Mouse (Mus musculus) urinary bladder, postnatal 4 days (tissue): Measurements from ENCODE around the gene Sec24b.

Experiments used
- DNase-seq, 2 experiments: peaks; one replicate each; pipeline ENCODE4 v3.0.0; 2021 to 2022; ENCODE audit warnings: low spot score in 2 of 2

Gene Sec24b

DNA sequence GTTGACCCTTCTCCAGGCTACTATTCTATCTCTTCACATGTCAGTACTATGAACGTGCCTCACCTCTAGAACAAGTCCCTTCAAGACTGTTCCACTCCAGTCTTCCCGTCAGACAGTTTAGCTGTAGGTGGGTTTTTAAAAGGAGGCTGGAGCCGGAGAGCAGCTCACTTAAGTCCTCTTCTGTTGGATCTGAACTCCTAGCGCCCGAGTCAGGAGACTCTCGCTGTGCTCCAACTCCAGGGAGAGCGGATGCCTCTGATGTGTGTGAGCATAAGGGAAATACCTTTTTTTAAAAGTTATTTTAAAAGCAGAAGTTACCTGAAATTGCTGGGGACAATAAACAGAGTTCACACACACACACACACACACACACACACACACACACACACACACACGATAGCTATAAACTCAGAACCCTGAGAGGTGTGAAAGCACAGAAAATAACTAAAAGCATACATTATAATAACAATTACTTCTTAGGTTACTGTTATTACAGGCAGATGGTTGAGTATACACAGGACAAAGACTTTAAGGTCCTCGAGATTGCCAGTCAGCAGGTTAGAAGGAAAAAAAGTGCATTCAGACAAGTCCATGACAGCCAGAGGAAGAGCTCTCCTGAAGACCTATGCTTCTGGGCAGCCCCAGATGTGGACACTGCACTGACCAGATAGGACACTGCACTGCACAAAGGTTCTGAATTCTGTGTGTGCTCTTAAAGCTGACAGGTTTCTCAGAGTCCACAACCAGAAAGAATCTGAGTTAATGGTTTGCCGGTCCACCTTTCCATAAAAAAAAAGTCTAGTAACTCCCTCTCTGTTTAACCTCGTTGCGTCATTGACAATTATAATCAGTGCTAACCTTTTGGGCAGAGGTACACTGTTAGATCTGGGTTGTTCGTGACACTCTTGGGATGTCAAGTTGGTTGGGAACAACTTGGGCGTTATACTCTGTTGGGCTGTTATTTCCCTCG lies 5.7 kb downstream of the Sec24b start:
- DNase-seq: no peak

DNA sequence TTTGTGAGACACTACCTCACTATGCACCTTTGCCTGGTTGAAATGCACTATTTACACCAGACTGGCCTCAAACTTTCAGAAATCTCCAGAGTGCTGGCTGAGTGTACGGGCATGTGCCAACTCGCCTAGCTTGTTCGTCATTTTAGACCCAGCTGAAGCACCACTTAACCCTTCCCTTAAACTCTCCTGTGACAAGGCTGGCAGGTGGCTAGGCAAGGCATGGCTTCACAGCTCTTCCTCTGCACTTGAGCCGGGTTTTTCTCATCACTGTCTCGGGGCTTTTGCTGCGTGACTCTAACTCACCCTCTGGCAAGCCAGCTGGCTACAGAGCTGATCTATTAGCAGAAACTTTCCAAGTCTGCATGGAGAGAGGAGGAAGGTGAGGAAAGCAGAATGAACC lies 6.8 kb downstream of the Sec24b start:
- no peak for DNase-seq

GRCm38 (mm10) chr3:130053340-130054066 lies 7.8 kb downstream of the Sec24b start:
- DNase-seq: no peak

DNA sequence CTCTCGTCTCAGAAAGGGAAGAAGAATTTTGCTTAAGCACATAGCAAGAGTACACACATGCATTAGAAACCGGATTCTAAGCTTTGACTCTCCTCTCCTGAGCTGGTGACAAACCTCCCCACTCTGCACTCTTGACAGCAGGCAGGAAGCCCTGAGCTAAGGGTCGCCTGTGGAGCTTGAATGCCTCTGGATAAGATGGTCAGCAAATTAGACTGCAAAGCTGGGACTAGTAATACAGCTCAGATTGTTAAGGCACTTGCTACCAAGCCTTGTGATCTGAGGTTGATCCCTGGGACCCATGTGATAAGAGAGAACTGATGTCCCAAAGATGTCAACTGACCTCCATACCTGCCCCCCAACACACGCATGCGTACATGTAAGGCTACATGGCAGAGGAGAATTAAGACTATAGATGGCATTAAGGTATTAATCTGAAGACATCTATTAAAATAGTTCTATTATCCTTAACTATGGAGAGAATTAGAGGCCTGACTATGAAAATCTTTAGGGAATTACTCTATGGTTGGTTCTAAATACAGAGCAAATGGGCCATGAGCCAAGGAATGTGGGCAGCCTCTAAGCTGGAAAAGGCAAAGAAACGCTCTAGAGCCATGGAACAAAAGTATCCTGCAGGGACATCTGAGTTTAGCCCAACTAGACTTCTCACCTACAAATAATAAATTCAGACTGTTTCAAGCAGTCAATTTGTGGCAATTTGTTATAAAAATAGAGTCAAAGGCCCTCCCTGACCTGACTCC lies 8.6 kb downstream of the Sec24b start:
- no peak for DNase-seq

DNA sequence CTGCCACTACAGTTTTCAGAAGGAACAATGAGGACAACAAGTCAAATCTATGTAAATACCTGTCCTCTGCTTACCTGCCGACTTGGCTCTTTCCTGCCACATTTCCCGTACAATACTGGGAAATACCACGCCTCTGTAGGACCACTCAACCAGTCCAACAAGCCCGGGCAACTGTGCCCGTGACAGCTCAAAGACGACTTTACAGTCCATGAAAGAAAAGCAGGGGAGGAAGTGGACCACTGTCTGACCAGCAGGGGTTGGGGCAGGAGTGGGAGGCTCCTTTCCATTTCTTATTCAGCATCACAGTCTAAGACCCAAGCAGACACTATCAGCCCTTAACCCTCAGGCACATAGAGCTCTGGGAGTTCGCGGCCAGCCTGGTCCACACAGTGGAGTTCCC lies 9.2 kb downstream of the Sec24b start:
- no peak for DNase-seq

GRCm38 (mm10) chr3:130040711-130041110 lies 20.6 kb downstream of the Sec24b start:
- DNase-seq: no peak

GRCm38 (mm10) chr3:130040017-130040416 lies 21.3 kb downstream of the Sec24b start:
- DNase-seq: no peak

DNA sequence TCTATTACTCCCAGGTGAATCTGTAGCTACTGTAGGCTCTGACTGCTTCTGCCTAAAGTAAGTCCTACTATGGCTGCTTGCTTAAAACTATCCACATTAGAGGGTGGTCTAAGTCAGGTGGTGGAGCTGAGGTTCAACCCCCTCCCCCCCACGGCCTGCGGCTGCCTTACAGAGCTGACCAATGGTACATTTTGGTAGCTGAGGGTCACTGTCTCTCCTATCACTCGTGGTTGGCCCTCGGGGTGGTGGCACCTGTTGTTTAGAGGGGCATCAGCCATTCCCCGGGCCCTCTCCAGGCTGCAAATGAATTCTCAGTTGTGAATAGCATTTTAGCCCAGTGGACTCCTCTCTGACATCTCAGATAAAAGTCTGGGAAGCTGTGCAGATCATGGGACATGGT lies 32.6 kb downstream of the Sec24b start:
- DNase-seq: no peak

DNA sequence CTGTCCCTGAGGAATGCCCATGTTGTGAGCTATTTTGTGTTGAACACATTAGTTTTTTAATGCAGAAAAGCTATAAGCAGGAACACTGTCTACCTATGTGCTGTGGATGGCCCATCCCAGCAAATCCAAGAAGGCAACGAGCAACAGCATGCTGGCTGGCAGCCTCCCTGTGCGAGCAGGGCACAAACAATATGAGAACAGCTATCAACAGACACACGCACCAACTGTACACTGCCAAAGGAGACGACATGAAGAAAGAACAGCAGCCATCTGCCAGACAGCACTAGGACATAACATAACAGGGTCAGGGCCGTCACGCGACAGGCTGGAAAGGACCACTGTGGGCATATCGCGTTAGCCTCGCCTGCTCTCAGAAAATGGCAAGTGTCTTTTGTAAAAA lies 35.2 kb downstream of the Sec24b start:
- DNase-seq: no peak

- DNase-seq: no peak
These were observed 35.8 kb downstream of the Sec24b start for GRCm38 (mm10) chr3:130025556-130025955.

- DNase-seq: no peak
These were observed 48.4 kb downstream of the Sec24b start for GRCm38 (mm10) chr3:130012943-130013342.

DNA sequence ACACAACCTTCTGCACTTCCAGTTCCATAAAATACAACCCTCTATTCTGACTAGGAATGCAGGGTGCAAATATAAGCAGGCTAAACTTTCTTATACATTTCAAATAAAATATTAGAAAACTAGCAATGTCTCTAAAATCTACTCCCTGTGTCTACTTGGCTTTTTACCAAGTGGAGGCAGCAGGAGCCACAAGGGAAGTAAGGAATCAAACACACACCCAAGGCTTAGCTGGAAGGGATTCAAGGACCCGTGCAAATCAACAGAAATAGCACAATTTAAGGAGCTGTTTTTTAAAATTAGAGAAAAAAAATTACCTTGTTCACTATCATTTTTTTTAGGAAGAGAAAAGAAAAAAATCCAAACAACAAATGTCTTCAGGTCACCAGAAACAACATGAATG lies 50.1 kb downstream of the Sec24b start:
- no peak for DNase-seq

DNA sequence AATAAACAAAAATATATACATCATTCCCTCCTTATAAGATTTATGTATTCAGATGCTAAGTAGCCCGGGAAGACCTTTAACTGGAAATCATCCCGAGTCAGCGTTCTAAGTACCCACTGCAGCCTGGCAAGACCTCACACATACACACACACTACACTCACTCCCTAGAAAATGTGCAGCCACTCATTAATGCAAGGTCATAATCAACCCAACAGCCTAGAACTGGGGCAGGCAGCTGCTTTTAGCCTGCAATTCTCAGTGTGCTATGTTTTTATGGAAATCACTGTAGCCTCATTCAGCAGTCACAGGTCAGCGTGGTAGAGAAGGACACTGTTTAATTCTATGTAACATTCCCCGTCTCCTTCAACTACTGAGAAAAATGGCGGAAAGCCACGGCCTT lies 55.2 kb downstream of the Sec24b start:
- DNase-seq: no peak

GRCm38 (mm10) chr3:130000926-130001325 lies 60.4 kb downstream of the Sec24b start:
- no peak for DNase-seq

DNA sequence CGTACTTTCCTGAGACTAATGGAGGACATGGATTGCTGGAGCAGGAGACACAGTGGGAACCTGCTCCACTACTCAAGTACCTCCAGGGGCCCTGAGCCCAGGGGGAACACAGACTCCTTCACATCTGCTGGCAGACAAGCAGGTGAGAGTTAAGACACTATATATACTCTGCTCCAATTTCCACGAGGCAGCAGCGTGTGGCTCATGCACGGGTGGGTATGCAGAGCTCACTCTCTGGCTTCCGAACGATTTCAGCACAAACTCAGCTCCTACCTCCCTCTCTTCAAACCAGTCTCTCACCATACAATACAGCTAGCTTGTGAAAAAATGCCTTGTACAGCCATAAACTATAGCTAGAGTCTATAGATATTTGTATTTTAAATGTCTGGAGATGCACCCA lies 62.8 kb downstream of the Sec24b start:
- no peak for DNase-seq

- no peak for DNase-seq
These were observed 63.4 kb downstream of the Sec24b start for GRCm38 (mm10) chr3:129998001-129998400.

DNA sequence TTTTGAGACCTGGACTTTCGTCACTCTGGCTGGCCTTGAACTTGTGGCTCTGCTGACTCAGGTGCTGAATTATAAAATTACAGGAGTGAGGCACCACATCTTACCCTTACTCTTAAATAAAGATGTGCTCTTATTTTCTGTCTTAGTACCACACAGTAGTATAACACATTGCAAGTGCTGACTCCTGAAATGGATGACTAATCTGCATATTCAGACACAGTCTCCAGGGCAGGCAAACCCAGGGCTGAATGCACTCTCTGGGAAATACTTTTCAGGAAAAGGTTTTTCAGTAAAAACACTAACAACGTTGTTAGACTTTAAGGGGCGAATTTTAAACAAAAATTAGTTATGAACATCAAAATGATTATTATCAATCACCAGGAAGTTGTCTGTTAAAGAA lies 64.0 kb downstream of the Sec24b start:
- no peak for DNase-seq

DNA sequence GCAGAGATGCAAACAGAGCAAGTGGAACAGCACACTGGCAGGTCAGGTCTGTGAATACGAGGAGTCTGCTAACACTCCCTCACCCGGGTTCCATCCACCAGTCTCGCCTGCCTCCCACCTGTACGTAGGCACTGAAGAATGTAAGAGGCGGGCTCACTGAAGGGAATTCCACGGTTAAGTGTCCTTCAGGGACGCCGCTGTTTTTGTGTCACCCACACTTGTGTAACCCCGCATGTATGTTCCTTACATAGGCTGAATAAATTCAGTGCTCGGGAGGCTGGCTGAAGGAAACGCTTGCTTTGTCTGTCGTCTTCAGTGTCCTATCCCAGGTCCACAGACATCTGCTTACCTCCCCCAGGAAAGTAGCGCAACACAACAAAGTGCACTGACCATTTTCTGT lies 74.1 kb downstream of the Sec24b start:
- no peak for DNase-seq

- no peak for DNase-seq
These were observed 76.0 kb downstream of the Sec24b start for GRCm38 (mm10) chr3:129985335-129985734.

- DNase-seq: no peak
These were observed 76.6 kb downstream of the Sec24b start for GRCm38 (mm10) chr3:129984797-129985196.

- DNase-seq: no peak
These were observed 79.1 kb downstream of the Sec24b start for GRCm38 (mm10) chr3:129982271-129982670.

DNA sequence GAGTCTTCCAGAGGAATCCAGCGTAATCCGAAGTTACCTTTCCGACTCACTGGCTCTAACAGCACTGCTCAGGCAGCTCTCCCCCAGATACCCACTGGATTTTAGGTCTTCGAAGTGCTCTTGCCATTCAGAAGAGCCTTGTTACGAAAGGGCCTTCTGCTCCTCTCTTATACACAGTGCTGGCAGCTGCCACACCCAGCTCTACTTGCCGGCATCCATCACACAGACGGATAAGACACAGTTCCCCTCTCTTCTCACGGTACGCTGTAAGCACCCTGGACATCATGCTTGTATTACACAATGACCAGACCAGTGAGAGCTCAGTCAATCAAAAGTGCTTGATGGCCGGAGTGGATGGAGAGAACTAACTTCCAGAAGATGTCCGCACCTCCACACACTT lies 79.6 kb downstream of the Sec24b start:
- no peak for DNase-seq
